Mouse (Mus musculus): ENCODE data around the gene Tmem229a. TPM values are rescaled to one million over a fixed set of nuclear protein-coding genes. Genes with fewer than 3 reads are reported as not detected.

Gene Tmem229a
- not detected in 2 replicates for total RNA-seq (2017)

GRCm38 (mm10) chr6:24955946-24956585 is at the start of gene Tmem229a:
Tmem229a (minus strand) TSS chr6:24956297.
- 0 out of 2 replicates have a peak, but pooled peaks have one; percentile 25 for ATAC-seq (replicated peaks; ENCODE audit: low read depth, poor library complexity, severe bottlenecking)

- no peak for ATAC-seq (replicated peaks; ENCODE audit: low read depth, poor library complexity, severe bottlenecking)
Measured at GRCm38 (mm10) chr6:24993754-24994153, 37.7 kb upstream of the Tmem229a start.

GRCm38 (mm10) chr6:24989836-24990235 is 33.7 kb upstream of the Tmem229a start:
- no peak for ATAC-seq (replicated peaks; ENCODE audit: low read depth, poor library complexity, severe bottlenecking)

GRCm38 (mm10) chr6:24976176-24976575 is 20.1 kb upstream of the Tmem229a start:
- ATAC-seq (replicated peaks; ENCODE audit: low read depth, poor library complexity, severe bottlenecking): no peak

GRCm38 (mm10) chr6:24968471-24969223 is 12.6 kb upstream of the Tmem229a start:
- no peak for ATAC-seq (replicated peaks; ENCODE audit: low read depth, poor library complexity, severe bottlenecking)

- no peak for ATAC-seq (replicated peaks; ENCODE audit: low read depth, poor library complexity, severe bottlenecking)
Measured at GRCm38 (mm10) chr6:24967726-24968125, 11.6 kb upstream of the Tmem229a start.

- no peak for ATAC-seq (replicated peaks; ENCODE audit: low read depth, poor library complexity, severe bottlenecking)
Measured at GRCm38 (mm10) chr6:24966010-24966682, 10.0 kb upstream of the Tmem229a start.

- no peak for ATAC-seq (replicated peaks; ENCODE audit: low read depth, poor library complexity, severe bottlenecking)
Measured at GRCm38 (mm10) chr6:24963754-24964153, 7.7 kb upstream of the Tmem229a start.

GRCm38 (mm10) chr6:24956586-24956973 is 483 bp upstream of the Tmem229a start:
- no peak for ATAC-seq (replicated peaks; ENCODE audit: low read depth, poor library complexity, severe bottlenecking)

GRCm38 (mm10) chr6:24955131-24955945 is 759 bp downstream of the Tmem229a start:
- ATAC-seq (replicated peaks; ENCODE audit: low read depth, poor library complexity, severe bottlenecking): peak; percentile 25; the same call in 1 of the 2 replicates

GRCm38 (mm10) chr6:24954126-24954525 is 2.0 kb downstream of the Tmem229a start:
- ATAC-seq (replicated peaks; ENCODE audit: low read depth, poor library complexity, severe bottlenecking): no peak

GRCm38 (mm10) chr6:24952341-24952740 is 3.8 kb downstream of the Tmem229a start:
- ATAC-seq (replicated peaks; ENCODE audit: low read depth, poor library complexity, severe bottlenecking): no peak

GRCm38 (mm10) chr6:24950669-24951068 is 5.4 kb downstream of the Tmem229a start:
- no peak for ATAC-seq (replicated peaks; ENCODE audit: low read depth, poor library complexity, severe bottlenecking)

GRCm38 (mm10) chr6:24925076-24925785 is 30.9 kb downstream of the Tmem229a start:
- ATAC-seq (replicated peaks; ENCODE audit: low read depth, poor library complexity, severe bottlenecking): no peak

- no peak for ATAC-seq (replicated peaks; ENCODE audit: low read depth, poor library complexity, severe bottlenecking)
Measured at GRCm38 (mm10) chr6:24913591-24913990, 42.5 kb downstream of the Tmem229a start.

GRCm38 (mm10) chr6:24910728-24911105 is 45.4 kb downstream of the Tmem229a start:
- no peak for ATAC-seq (replicated peaks; ENCODE audit: low read depth, poor library complexity, severe bottlenecking)

GRCm38 (mm10) chr6:24910016-24910727 is 45.9 kb downstream of the Tmem229a start:
- no peak for ATAC-seq (replicated peaks; ENCODE audit: low read depth, poor library complexity, severe bottlenecking)

GRCm38 (mm10) chr6:24907824-24908223 is 48.3 kb downstream of the Tmem229a start:
- no peak for ATAC-seq (replicated peaks; ENCODE audit: low read depth, poor library complexity, severe bottlenecking)

GRCm38 (mm10) chr6:24905101-24905500 is 51.0 kb downstream of the Tmem229a start:
- ATAC-seq (replicated peaks; ENCODE audit: low read depth, poor library complexity, severe bottlenecking): no peak

Measured in common myeloid progenitor, adult 5-6 weeks (primary cell).